In genomic region chr12:24633753-24634191, GRCm38 (mm10) we compare ENCODE assay signal across 9 mouse cellular contexts. TPM values are rescaled to one million over a fixed set of nuclear protein-coding genes. Genes with fewer than 3 reads are reported as not detected.
DNase-seq lines count a peak whose midpoint lies in the region; ATAC-seq and TF ChIP-seq lines count a peak whose summit lies in the region.
"Had no signal": no experiment of that assay in that cellular context is flagged by ENCODE, and none has a peak within 500 bp of the region (broad histone marks: within the 10 kb centered on the region; RNA-seq: fewer than 3 reads in every experiment).

No protein-coding gene starts in this region.

- no peak for TF ChIP-seq CTCF in cerebellum, adult 2 months (IDR thresholded peaks at IDR 0.05; ENCODE audit: borderline replicate concordance, insufficient read depth, low read depth, low read length)

- no peak overlapping the region for H3K4me2 ChIP-seq in heart, embryonic 12.5 days
- H3K4me2 ChIP-seq in hindbrain, embryonic 12.5 days (replicated peaks), result no peak overlapping the region

- peak; percentile 99 for DNase-seq in heart, adult 11 months
- peak; percentile 14 for DNase-seq in NIH3T3 (ENCODE audit: low read depth)
- peak; percentile 71 to 73 for DNase-seq in heart, postnatal 10 days
- peak; percentile 71 for DNase-seq in lung, postnatal 10 days
- no peak for DNase-seq in cerebellum, adult 2 months
- no peak for DNase-seq in thymus, postnatal 25 days
- DNase-seq: cerebellum, postnatal 25 days had no signal

- peaks cover 20% of the 10 kb centered on the region for H3K4me1 ChIP-seq in heart, embryonic 12.5 days (replicated peaks)
- H3K4me1 ChIP-seq in cerebellum, adult 2 months (ENCODE audit: control insufficient read depth, insufficient read depth, low read length), result no peaks in the 10 kb centered on the region
- H3K4me1 ChIP-seq in hindbrain, embryonic 12.5 days, result 0 out of 2 replicates have a peak, but pooled peaks cover 6% of the 10 kb centered on the region

- H3K36me3 ChIP-seq in heart, embryonic 12.5 days, result no peaks in the 10 kb centered on the region
- no peaks in the 10 kb centered on the region for H3K36me3 ChIP-seq in hindbrain, embryonic 12.5 days

- no peak for TF ChIP-seq POLR2A in cerebellum, adult 2 months (IDR thresholded peaks at IDR 0.05; ENCODE audit: borderline replicate concordance, insufficient read depth, low read length)

- no peak overlapping the region for H3K9ac ChIP-seq in heart, embryonic 12.5 days
- H3K9ac ChIP-seq in hindbrain, embryonic 12.5 days, result no peak overlapping the region

- no peak overlapping the region for H3K4me3 ChIP-seq in heart, embryonic 12.5 days
- H3K4me3 ChIP-seq in cerebellum, adult 2 months (replicated peaks; ENCODE audit: insufficient read depth, low read depth, low read length), result no peak overlapping the region
- H3K4me3 ChIP-seq in hindbrain, embryonic 12.5 days, result no peak overlapping the region

- no peak overlapping the region for H3K27ac ChIP-seq in heart, embryonic 12.5 days (ENCODE audit: poor library complexity, severe bottlenecking)
- H3K27ac ChIP-seq in cerebellum, adult 2 months (ENCODE audit: insufficient read depth, low read length), result no peak overlapping the region
- no peak overlapping the region for H3K27ac ChIP-seq in hindbrain, embryonic 12.5 days

- H3K27me3 ChIP-seq in heart, embryonic 12.5 days (replicated peaks), result 0 out of 2 replicates have a peak, but pooled peaks cover 2% of the 10 kb centered on the region
- H3K27me3 ChIP-seq in cerebellum, adult 2 months (ENCODE audit: control insufficient read depth, insufficient read depth, low read length), result no peaks in the 10 kb centered on the region
- no peaks in the 10 kb centered on the region for H3K27me3 ChIP-seq in hindbrain, embryonic 12.5 days

- no peak for ATAC-seq in heart, embryonic 12.5 days (ENCODE audit: insufficient number of reproducible peaks, low FRiP score)
- no peak for ATAC-seq in hindbrain, embryonic 12.5 days (ENCODE audit: low FRiP score)

- intact Hi-C loops in heart, postnatal 10 days (cut with DNase I), result no loop called here

- 61% methylated on average over 1 of the region's 1 CpGs for WGBS in heart, embryonic 12.5 days
- 58% methylated on average over 1 of the region's 1 CpGs for WGBS in cerebellum, adult 2 months
- WGBS in hindbrain, embryonic 12.5 days, result 53% methylated on average over 1 of the region's 1 CpGs

- no peaks in the 10 kb centered on the region for H3K9me3 ChIP-seq in heart, embryonic 12.5 days (replicated peaks)
- no peaks in the 10 kb centered on the region for H3K9me3 ChIP-seq in hindbrain, embryonic 12.5 days (replicated peaks)

RNA-seq across cellular contexts. Expression of gene Klf11, which starts 17.3 kb away (rescaled TPM):
- polyA plus RNA-seq in heart, embryonic 12.5 days (2016; fragmentation: Nextera tagmentation; extraction: Ambion mirVana), result 20.6 and 21.6 TPM in 2 replicates
- 10 to 100 TPM; 25.5 to 37.3 TPM for total RNA-seq in heart, postnatal 10 days (2021)
- 4.8 and 4.9 TPM in 2 replicates for polyA plus RNA-seq in cerebellum, adult 2 months (2012; rRNA removed)
- polyA plus RNA-seq in hindbrain, embryonic 12.5 days (2016; fragmentation: Nextera tagmentation; extraction: Ambion mirVana), result 17.0 and 18.0 TPM in 2 replicates

RNA-seq across cellular contexts. Expression of gene Cys1, which starts 47.8 kb away (rescaled TPM):
- polyA plus RNA-seq in heart, embryonic 12.5 days (2016; fragmentation: Nextera tagmentation; extraction: Ambion mirVana), result 0.76 and 1.0 TPM in 2 replicates
- 1 to 10 TPM; 5.1 to 5.9 TPM for total RNA-seq in heart, postnatal 10 days (2021)
- 6.0 and 6.2 TPM in 2 replicates for polyA plus RNA-seq in cerebellum, adult 2 months (2012; rRNA removed)
- polyA plus RNA-seq in hindbrain, embryonic 12.5 days (2016; fragmentation: Nextera tagmentation; extraction: Ambion mirVana), result 1.2 and 1.6 TPM in 2 replicates

Comparison
In these comparisons a context has a peak if more than half of its experiments do, and no peak if none do; other contexts are left out.
1. DNase-seq: peak in heart, adult 11 months (single experiment), NIH3T3 (single experiment), heart, postnatal 10 days (2 of 2) and lung, postnatal 10 days (single experiment); none in cerebellum, adult 2 months (0 of 2) and thymus, postnatal 25 days (single experiment).